Mouse (Mus musculus) lung, adult 2 months (tissue): ENCODE data around the gene Hs3st4.

Source experiments
- CTCF ChIP-seq: fragments of 200-500 bp; IDR thresholded peaks from 2 replicates; pipeline ENCODE4 v1.5.1; 2011; ENCODE audit warnings: mild to moderate bottlenecking, low read length, control low read depth; ENCODE audit not compliant: insufficient read depth
- POLR2A ChIP-seq: fragments of 200-500 bp; IDR thresholded peaks from 2 replicates; pipeline ENCODE4 v1.6.1; 2011; ENCODE audit warnings: low read depth, mild to moderate bottlenecking, control low read depth, low read length, borderline replicate concordance; ENCODE audit errors: extremely low read depth

DNA sequence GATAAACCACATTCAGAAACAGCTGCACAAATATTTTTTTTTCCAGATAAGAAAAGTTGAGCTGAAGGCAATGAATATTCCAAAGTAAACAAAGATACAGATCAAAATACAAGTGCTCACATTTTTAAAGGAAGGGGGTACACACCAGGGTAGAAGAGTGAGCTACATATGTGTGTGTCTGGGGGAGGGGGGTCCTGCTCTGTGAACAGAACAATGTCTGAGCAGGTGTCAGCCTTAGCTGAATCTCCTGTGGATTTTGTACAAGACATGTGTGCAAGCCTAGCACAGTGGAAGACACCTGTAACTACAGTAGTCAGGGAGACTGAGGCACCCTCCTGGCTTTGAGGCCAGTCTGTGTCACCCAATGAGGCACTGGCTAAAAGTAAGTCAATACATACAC lies 416.5 kb downstream of the Hs3st4 start:
- TF ChIP-seq CTCF (no peak), POLR2A (no peak)
